Mouse (Mus musculus): ENCODE data around the gene Ulk4. TPM values are rescaled to one million over a fixed set of nuclear protein-coding genes. Genes with fewer than 3 reads are reported as not detected.

The Ulk4 gene
- polyA plus RNA-seq, 1 experiment from 2014 or later, result 65.5 TPM

GRCm38 (mm10) chr9:121075246-121075645 is 201.8 kb downstream of the Ulk4 start:
- no peaks in the 10 kb centered on the region for H3K27me3 ChIP-seq (ENCODE audit: control insufficient read depth, insufficient read depth, low read length)
- WGBS, result 79% methylated on average over 4 of the region's 4 CpGs
- H3K4me1 ChIP-seq (ENCODE audit: control insufficient read depth, insufficient read depth, low read length), result no peaks in the 10 kb centered on the region
- H3K9me3 ChIP-seq (ENCODE audit: control insufficient read depth, low read length), result no peaks in the 10 kb centered on the region
- H3K36me3 ChIP-seq (ENCODE audit: control insufficient read depth, insufficient read depth, low read length), result no peaks in the 10 kb centered on the region
- no peak overlapping the region for H3K4me2 ChIP-seq (ENCODE audit: low read depth, low read length)
- no peak overlapping the region for H3K4me3 ChIP-seq (ENCODE audit: low read depth, low read length)
- no peak overlapping the region for H3K9ac ChIP-seq (replicated peaks; ENCODE audit: low read depth, low read length)
- H3K27ac ChIP-seq (ENCODE audit: low read depth, low read length), result no peak overlapping the region
- no peak for ATAC-seq (ENCODE audit: low read depth)

- no peak overlapping the region for H3K4me2 ChIP-seq (ENCODE audit: low read depth, low read length)
- no peaks in the 10 kb centered on the region for H3K36me3 ChIP-seq (ENCODE audit: control insufficient read depth, insufficient read depth, low read length)
- H3K27me3 ChIP-seq (ENCODE audit: control insufficient read depth, insufficient read depth, low read length), result no peaks in the 10 kb centered on the region
- no peaks in the 10 kb centered on the region for H3K9me3 ChIP-seq (ENCODE audit: control insufficient read depth, low read length)
- H3K4me1 ChIP-seq (ENCODE audit: control insufficient read depth, insufficient read depth, low read length), result no peaks in the 10 kb centered on the region
- H3K4me3 ChIP-seq (ENCODE audit: low read depth, low read length), result no peak overlapping the region
- no peak overlapping the region for H3K27ac ChIP-seq (ENCODE audit: low read depth, low read length)
- ATAC-seq (ENCODE audit: low read depth), result no peak
- H3K9ac ChIP-seq (replicated peaks; ENCODE audit: low read depth, low read length), result no peak overlapping the region
- WGBS, result 92% methylated on average over 3 of the region's 3 CpGs
Observed at GRCm38 (mm10) chr9:121074726-121075125, 202.3 kb downstream of the Ulk4 start.

- H3K36me3 ChIP-seq (ENCODE audit: control insufficient read depth, insufficient read depth, low read length), result no peaks in the 10 kb centered on the region
- no peak for ATAC-seq (ENCODE audit: low read depth)
- H3K9ac ChIP-seq (replicated peaks; ENCODE audit: low read depth, low read length), result no peak overlapping the region
- H3K9me3 ChIP-seq (ENCODE audit: control insufficient read depth, low read length), result no peaks in the 10 kb centered on the region
- H3K4me1 ChIP-seq (ENCODE audit: control insufficient read depth, insufficient read depth, low read length), result no peaks in the 10 kb centered on the region
- no peaks in the 10 kb centered on the region for H3K27me3 ChIP-seq (ENCODE audit: control insufficient read depth, insufficient read depth, low read length)
- H3K4me2 ChIP-seq (ENCODE audit: low read depth, low read length), result no peak overlapping the region
- no peak overlapping the region for H3K27ac ChIP-seq (ENCODE audit: low read depth, low read length)
- WGBS, result 59% methylated on average over 8 of the region's 8 CpGs
- H3K4me3 ChIP-seq (ENCODE audit: low read depth, low read length), result no peak overlapping the region
Observed at GRCm38 (mm10) chr9:121072127-121072757, 204.8 kb downstream of the Ulk4 start.

- H3K4me1 ChIP-seq (ENCODE audit: control insufficient read depth, insufficient read depth, low read length), result no peaks in the 10 kb centered on the region
- no peak overlapping the region for H3K4me2 ChIP-seq (ENCODE audit: low read depth, low read length)
- H3K9ac ChIP-seq (replicated peaks; ENCODE audit: low read depth, low read length), result no peak overlapping the region
- 59% methylated on average over 10 of the region's 10 CpGs for WGBS
- ATAC-seq (ENCODE audit: low read depth), result no peak
- H3K4me3 ChIP-seq (ENCODE audit: low read depth, low read length), result no peak overlapping the region
- no peaks in the 10 kb centered on the region for H3K9me3 ChIP-seq (ENCODE audit: control insufficient read depth, low read length)
- H3K27ac ChIP-seq (ENCODE audit: low read depth, low read length), result no peak overlapping the region
- no peaks in the 10 kb centered on the region for H3K36me3 ChIP-seq (ENCODE audit: control insufficient read depth, insufficient read depth, low read length)
- H3K27me3 ChIP-seq (ENCODE audit: control insufficient read depth, insufficient read depth, low read length), result no peaks in the 10 kb centered on the region
Observed at GRCm38 (mm10) chr9:121071461-121072126, 205.4 kb downstream of the Ulk4 start.

- Histone ChIP-seq H3K27ac (ENCODE audit: low read depth, low read length) (no peak overlapping the region), H3K4me1 (ENCODE audit: control insufficient read depth, insufficient read depth, low read length) (no peaks in the 10 kb centered on the region), H3K4me2 (ENCODE audit: low read depth, low read length) (no peak overlapping the region), H3K9me3 (ENCODE audit: control insufficient read depth, low read length) (no peaks in the 10 kb centered on the region), H3K36me3 (ENCODE audit: control insufficient read depth, insufficient read depth, low read length) (no peaks in the 10 kb centered on the region), H3K9ac (replicated peaks; ENCODE audit: low read depth, low read length) (no peak overlapping the region), H3K4me3 (ENCODE audit: low read depth, low read length) (no peak overlapping the region), H3K27me3 (ENCODE audit: control insufficient read depth, insufficient read depth, low read length) (no peaks in the 10 kb centered on the region)
- no peak for ATAC-seq (ENCODE audit: low read depth)
- 71% methylated on average over 11 of the region's 11 CpGs for WGBS
Observed at GRCm38 (mm10) chr9:121071050-121071449, 205.9 kb downstream of the Ulk4 start.

DNA sequence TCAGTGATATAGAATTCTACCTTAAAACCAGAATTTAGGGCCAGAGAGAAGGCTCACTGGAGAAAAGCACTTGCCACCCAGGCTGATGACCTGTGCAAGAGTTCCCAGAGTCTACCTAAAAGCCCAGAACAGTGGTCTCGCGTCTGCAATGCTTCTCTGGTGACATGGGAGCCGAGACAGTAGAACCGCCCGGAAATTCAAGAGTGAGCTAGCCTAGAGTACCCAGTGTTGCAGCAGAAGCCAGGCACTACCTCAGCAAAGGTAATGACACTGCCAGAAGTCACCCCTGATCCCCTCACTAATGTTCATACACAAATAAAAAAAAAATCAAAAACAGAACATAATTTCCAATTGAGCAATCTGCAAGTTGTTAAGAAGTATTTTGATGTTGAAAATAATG is 208.9 kb downstream of the Ulk4 start:
- H3K36me3 ChIP-seq (ENCODE audit: control insufficient read depth, insufficient read depth, low read length), result no peaks in the 10 kb centered on the region
- 93% methylated on average over 5 of the region's 5 CpGs for WGBS
- H3K9me3 ChIP-seq (ENCODE audit: control insufficient read depth, low read length), result no peaks in the 10 kb centered on the region
- H3K27me3 ChIP-seq (ENCODE audit: control insufficient read depth, insufficient read depth, low read length), result no peaks in the 10 kb centered on the region
- no peak overlapping the region for H3K27ac ChIP-seq (ENCODE audit: low read depth, low read length)
- H3K4me1 ChIP-seq (ENCODE audit: control insufficient read depth, insufficient read depth, low read length), result no peaks in the 10 kb centered on the region
- H3K4me3 ChIP-seq (ENCODE audit: low read depth, low read length), result no peak overlapping the region
- ATAC-seq (ENCODE audit: low read depth), result no peak
- no peak overlapping the region for H3K9ac ChIP-seq (replicated peaks; ENCODE audit: low read depth, low read length)
- H3K4me2 ChIP-seq (ENCODE audit: low read depth, low read length), result no peak overlapping the region

DNA sequence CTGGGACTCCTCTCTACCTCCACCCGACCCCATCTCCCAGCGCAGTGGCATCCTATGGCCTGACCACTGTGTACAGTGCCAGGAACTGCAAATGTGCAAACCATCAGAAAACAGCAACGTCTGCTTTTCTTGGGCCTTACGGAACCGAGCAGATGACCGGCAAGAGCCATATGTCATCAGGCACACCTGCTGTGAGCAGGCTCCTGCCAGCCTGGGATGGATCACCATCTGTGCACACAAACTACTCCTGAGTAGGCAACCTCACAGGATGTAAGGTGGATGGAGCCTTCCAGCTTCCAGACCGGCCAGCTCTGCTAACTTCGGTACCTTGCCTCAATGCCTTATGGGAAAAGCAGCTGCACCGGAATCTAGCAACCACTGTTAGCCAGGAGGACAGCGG is 210.0 kb downstream of the Ulk4 start:
- no peak for ATAC-seq (ENCODE audit: low read depth)
- Histone ChIP-seq H3K27ac (ENCODE audit: low read depth, low read length) (no peak overlapping the region), H3K9ac (replicated peaks; ENCODE audit: low read depth, low read length) (no peak overlapping the region), H3K4me3 (ENCODE audit: low read depth, low read length) (no peak overlapping the region), H3K4me1 (ENCODE audit: control insufficient read depth, insufficient read depth, low read length) (peaks cover 5% of the 10 kb centered on the region; the same call in 1 of the 2 replicates), H3K9me3 (ENCODE audit: control insufficient read depth, low read length) (no peaks in the 10 kb centered on the region), H3K4me2 (ENCODE audit: low read depth, low read length) (no peak overlapping the region), H3K36me3 (ENCODE audit: control insufficient read depth, insufficient read depth, low read length) (no peaks in the 10 kb centered on the region), H3K27me3 (ENCODE audit: control insufficient read depth, insufficient read depth, low read length) (no peaks in the 10 kb centered on the region)
- 61% methylated on average over 10 of the region's 10 CpGs for WGBS

DNA sequence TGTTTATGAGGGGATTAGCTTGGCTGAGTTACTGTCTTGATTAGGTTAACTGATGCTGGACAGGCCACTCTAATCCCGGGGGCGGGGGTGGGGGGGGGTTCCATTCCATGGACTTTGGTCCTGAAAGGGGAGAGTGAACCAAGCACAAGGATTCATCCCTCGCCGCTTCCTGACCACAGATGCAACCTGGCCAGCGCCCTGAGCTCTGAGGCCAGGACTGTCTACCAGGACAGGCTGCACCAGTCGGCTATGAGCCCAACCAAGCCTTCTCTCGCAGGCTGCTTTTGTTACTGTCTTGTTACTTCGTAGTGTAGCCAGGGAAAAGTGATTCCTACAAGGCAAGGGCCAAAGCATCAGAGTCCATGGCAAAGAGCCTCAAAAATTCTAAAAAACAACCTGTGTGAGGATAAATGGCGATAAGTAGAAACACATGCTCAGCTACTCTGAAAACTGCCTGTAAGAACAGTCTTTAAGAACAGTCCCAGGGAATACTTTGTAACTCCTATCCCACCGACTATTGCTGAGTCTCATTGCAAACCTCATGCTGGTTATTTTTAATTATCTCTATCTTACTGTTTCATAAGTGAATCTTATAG is 211.5 kb downstream of the Ulk4 start:
- 85% methylated on average over 10 of the region's 10 CpGs for WGBS
- no peak overlapping the region for H3K4me2 ChIP-seq (ENCODE audit: low read depth, low read length)
- no peaks in the 10 kb centered on the region for H3K36me3 ChIP-seq (ENCODE audit: control insufficient read depth, insufficient read depth, low read length)
- ATAC-seq (ENCODE audit: low read depth), result no peak
- H3K27ac ChIP-seq (ENCODE audit: low read depth, low read length), result no peak overlapping the region
- no peak overlapping the region for H3K4me3 ChIP-seq (ENCODE audit: low read depth, low read length)
- peaks cover 13% of the 10 kb centered on the region for H3K4me1 ChIP-seq (ENCODE audit: control insufficient read depth, insufficient read depth, low read length)
- no peaks in the 10 kb centered on the region for H3K9me3 ChIP-seq (ENCODE audit: control insufficient read depth, low read length)
- H3K27me3 ChIP-seq (ENCODE audit: control insufficient read depth, insufficient read depth, low read length), result no peaks in the 10 kb centered on the region
- no peak overlapping the region for H3K9ac ChIP-seq (replicated peaks; ENCODE audit: low read depth, low read length)

DNA sequence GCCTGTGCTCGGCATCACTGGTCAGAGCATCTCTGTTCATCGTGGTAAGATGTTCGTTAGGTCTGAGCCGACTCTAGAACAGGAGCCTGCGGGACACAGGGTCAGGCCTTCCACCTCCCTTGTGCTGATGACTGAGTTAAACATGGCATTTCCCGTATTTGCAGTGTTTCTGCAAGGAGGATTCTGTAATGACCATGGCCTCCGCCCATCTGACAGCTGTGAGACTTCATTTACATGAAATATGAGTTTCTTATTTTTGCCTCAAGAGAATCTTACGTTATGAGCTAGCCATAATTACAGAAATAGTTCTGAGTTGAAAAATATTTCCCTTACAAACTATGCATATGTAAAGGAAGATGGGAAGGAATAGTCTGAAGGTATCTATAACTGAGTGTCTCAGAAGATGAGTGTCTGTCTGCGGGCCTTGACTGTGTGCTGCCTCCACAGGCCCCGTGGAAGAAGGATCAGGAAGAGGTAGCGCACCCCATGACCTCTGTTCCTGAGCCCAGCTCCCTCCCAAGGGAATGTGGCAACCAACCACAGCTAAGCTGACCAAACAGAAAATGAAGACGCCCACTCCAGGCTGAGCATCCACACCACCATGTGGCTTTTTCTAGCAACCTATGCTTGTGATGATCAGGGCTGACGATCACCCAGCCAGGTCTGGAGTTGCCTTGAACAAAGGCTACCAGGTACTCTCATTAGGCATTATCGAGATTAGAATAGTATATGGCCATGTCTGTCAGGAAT is 212.2 kb downstream of the Ulk4 start:
- Histone ChIP-seq H3K9ac (replicated peaks; ENCODE audit: low read depth, low read length) (no peak overlapping the region), H3K4me2 (ENCODE audit: low read depth, low read length) (no peak overlapping the region), H3K4me1 (ENCODE audit: control insufficient read depth, insufficient read depth, low read length) (peaks cover 13% of the 10 kb centered on the region), H3K27me3 (ENCODE audit: control insufficient read depth, insufficient read depth, low read length) (no peaks in the 10 kb centered on the region), H3K9me3 (ENCODE audit: control insufficient read depth, low read length) (no peaks in the 10 kb centered on the region), H3K27ac (ENCODE audit: low read depth, low read length) (no peak overlapping the region), H3K4me3 (ENCODE audit: low read depth, low read length) (no peak overlapping the region), H3K36me3 (ENCODE audit: control insufficient read depth, insufficient read depth, low read length) (no peaks in the 10 kb centered on the region)
- no peak for ATAC-seq (ENCODE audit: low read depth)
- WGBS, result 77% methylated on average over 14 of the region's 14 CpGs

All from neural tube, embryonic 14.5 days (tissue).